Mouse (Mus musculus) cerebellum, postnatal 14 days (tissue): ENCODE results near the gene Grik1.

Experiments
- DNase-seq, 2 experiments: peaks; one replicate each; pipeline ENCODE4 v3.0.0; 2021; ENCODE audit warnings: mixed read lengths in 2 of 2

The Grik1 gene

DNA sequence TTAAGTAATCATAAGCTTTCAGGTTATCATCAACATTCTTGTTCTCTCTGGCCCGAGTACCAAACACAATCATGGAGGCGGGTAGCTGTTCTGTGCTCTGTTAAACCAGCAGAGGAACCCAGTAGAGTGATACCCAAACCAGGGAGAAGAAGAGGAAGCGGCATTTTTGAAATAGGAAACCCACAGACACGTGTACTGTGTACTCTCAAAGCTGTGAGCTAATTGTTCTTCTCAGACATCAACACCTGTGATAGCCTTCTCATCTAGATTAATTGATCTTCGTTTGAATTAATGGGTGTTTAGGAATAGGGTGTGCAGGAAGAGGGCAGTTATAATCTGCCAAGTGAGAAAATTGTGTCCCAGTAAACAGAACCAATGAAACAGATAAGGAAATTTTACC lies 333.9 kb downstream of the Grik1 start:
- DNase-seq, result no peak

DNA sequence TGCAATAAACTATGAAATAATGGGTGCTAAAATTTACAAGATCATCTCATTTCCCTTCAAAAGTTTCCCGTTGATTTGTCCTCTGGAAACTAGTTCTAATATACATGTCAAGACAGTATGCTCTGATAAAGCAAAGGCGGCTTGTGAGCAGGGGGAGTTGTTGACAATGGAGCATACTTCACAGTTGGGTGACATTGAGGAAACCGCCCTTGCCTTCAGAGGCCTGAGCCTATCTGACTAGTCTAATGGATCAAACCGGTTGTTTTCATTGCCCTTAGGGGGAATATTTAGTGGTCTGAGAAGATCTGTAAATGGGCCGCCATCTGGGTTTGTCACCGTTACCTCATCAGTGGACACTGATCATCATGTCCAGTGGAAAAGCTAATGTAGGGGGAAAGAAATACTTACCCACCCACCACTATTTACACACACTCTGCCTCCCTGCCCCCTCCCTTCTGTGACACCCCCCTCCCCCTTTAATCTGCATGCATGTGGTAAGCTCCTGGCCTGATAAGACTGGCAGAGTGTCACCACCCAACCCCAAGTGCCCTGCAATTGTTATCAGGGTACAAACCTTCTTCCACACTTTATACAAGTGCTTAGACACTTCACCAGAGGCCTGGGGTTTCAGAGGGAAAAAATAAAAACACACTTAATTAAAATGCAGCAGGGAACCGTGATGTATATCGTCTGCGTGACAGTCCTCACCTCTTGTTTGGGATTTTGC lies 335.2 kb downstream of the Grik1 start:
- DNase-seq, result no peak

DNA sequence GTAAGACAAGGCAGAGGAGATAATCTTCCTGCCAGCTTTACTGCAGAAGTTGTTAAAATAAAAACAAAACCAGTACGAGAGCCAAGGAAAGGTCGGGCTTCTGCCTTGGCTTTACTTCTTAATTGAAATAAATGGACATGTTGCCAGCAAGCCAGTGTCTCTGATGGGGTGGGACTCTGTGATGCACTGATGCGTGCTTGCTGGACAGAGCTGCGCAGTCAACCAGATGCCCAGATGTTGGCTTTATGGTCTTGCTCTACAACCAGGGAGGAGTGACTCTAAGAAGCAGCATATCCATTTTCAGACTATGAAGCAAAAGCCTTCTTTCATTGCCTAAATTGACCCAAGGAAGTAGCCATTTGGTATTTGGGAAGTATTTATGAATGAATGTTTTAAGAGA lies 336.9 kb downstream of the Grik1 start:
- no peak for DNase-seq

DNA sequence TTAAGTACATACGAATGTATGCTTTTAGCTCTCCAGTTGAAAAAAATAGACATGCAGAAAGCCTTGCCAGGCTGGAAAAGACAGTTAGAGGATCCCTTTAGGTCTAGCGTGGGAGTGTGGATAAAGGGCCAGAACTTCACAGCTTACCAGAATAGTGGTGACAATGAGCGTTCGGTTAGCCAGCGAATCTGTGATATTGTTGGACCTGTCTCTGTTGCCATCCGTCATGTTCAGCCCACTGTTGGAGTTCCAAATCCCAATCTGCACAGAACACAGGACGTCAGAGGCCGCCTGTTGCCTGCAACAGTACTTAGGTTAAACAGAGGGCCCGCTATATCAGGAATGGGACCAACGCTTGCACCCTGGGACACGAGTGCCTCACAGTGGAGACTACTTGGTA lies 340.2 kb downstream of the Grik1 start:
- DNase-seq, result no peak

DNA sequence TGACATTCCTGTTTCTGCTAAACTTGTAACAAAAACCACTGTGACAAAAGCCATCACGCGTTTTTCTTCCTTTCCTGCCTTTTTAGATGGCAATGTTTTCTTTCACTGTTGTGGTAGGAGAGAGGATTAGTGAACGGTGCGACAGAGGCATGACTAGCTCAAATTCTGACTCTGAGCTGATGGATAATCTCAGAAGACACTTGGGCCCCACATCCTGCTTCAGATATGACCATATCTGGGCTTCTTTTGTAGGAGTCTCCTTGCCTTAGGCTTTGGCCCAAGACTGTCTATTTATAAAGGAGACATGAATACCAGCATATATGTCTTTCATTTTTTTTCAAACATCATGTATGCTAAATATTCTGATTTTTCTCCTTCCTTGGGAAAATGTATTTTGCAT lies 341.9 kb downstream of the Grik1 start:
- no peak for DNase-seq

DNA sequence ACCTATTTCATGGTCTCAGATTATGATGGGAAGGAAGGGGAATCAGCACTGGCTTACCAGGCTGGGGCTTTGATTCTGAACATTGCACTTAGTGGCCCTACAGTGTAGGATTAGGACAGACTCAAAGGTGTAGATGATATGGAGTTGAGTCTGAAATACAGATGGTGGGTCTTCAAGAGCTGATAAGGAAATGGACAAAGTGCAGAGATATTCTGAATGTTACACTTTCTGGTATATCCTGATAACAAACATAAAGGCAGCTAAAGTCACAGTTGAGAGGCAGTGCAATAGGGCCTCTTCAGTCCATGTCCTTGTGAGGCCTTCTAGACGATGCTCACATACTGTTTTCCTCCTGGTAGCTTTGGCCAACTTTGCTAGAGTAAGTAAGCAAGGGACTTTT lies 345.7 kb downstream of the Grik1 start:
- no peak for DNase-seq

DNA sequence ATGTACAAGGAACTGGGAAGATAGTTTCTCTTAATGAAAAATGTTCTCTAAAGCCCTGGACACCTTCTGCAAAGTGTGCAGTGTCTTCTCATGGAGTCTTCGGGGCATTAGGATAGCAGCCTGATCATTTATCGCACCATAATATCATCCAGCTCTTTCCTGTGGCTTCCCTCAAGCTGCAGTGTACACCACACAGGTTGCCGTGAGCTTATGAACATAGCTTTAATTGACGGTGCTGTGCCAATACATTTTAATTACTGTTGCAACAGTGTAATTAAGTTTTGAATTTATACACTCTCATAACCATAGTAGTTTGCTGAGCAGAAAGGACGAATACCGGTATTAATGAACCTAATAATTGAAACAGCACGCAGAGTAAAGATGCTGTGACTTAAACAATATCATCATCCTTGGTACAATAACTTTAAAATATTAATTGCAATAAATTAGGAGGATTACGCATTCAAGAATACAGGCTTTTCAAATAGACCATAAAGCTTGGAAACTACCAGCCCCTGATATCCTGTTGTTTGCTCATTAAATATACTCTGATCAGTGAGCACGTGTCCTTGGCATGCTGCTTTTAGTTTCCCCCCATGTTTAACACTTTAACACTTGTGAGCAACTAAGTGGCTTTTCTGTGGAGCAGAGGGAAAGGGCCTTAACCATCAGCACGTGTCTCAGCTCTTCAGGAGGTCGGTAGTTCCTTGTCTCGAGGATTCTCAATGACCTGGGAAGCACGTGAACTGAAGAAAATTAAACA lies 347.8 kb downstream of the Grik1 start:
- DNase-seq, result no peak

DNA sequence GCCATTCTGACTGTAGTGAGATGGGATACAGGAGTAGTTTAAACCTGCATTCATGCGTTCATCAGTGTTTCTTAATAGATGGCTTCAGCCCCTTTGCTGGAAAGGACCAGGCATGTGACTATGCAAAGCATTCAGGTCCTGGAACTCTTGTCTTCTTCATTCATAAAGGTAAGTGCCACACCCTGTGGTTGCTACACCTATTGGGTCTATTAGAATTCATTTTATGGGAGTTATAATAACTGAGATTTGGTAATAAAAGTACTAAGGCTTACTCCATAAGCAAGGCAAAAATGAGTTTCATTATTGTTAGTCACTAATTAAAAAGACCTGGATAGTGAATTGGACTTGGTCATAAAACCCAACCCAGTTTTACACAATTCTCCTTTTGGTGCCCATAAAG lies 355.4 kb downstream of the Grik1 start:
- no peak for DNase-seq

DNA sequence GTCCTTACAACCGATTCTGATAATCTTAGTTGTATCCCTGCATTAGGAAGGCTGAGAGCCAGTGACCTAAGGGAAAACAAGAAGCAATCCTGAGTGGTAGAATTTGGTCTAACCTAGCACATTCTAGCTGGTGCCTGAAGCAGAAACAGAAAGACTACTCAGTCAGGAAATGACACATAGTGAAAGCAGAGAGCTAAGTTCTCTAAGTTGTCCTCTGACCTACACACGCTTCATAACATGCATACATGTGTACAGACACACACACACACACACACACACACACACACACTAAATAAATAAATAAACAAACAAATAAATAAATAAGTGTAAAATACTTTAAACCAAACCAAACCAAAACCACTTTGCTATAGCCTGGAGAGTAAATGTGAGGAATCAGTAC lies 358.7 kb downstream of the Grik1 start:
- DNase-seq, result no peak

DNA sequence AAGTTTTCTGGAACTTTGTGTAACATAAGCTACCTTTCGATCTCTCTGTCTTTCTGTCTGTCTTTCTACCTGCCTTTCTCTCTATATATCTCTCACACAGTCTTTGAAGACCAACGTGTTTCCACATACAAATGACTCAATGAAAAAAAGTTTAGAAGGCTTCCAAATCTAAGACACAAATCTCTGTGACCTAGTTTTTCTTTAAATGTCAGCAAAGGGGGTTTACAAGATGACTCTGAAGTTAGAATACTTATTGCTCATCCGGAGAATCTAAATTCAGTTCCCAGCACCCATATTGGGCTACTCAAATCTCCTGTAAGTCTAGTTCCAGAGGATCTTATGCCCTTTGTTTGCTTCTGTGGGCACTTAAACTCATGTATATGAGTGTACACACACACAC lies 359.5 kb downstream of the Grik1 start:
- DNase-seq, result no peak

DNA sequence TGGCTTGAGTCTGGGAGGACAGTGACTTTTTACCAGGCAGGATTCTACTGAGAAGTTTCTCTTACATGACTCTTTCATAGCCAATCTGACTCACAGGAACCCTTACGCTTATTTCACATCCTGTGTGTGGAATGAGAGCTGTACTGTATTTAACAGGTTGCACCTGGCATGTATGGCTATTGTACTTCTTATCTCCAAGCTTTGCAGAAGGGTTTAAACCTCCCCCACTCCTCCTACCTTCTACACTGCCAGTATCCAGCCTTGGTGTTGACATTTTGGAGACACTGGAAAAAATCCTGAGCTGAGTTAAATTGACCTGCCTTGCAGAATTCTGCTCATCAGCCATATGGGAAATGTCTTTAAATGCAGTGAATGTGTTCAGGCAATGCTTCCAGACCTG lies 361.4 kb downstream of the Grik1 start:
- no peak for DNase-seq

DNA sequence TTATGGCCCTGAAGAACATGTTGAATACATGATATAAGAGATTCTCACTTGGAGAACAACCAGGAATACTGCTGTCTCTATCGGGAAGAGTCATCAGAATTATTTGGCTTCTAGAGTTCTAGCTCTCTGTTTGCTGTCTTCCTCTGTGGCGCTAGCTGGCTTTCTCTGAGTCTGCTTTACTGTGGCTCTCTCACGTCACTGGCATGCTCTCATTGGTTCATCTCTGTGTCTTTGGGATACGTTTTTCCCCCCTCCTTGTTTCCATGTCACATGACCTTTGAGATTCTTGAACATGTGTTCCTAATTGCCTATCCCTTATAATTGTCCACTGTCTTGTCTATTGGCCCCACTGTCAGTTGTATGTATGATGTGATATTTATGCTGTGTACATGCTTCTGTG lies 372.2 kb downstream of the Grik1 start:
- DNase-seq, result no peak

DNA sequence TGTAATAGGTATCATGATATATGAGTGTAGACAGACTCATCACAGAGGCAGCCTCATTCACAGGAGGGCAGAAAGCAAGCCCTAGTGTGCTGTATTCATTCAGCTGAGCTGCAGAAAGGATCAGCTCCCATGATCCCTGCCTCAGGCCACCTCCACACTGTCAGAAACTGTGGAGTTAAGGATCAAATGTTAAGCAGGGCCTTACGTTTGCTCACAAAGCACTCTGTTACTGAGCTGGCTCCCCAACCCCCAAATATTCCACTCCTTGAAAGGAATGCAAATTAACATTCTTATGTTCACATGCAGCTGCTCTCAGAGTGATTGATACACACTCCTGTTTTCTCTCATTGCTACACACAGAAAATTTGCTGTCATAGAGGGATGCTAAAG lies 372.9 kb downstream of the Grik1 start:
- no peak for DNase-seq

DNA sequence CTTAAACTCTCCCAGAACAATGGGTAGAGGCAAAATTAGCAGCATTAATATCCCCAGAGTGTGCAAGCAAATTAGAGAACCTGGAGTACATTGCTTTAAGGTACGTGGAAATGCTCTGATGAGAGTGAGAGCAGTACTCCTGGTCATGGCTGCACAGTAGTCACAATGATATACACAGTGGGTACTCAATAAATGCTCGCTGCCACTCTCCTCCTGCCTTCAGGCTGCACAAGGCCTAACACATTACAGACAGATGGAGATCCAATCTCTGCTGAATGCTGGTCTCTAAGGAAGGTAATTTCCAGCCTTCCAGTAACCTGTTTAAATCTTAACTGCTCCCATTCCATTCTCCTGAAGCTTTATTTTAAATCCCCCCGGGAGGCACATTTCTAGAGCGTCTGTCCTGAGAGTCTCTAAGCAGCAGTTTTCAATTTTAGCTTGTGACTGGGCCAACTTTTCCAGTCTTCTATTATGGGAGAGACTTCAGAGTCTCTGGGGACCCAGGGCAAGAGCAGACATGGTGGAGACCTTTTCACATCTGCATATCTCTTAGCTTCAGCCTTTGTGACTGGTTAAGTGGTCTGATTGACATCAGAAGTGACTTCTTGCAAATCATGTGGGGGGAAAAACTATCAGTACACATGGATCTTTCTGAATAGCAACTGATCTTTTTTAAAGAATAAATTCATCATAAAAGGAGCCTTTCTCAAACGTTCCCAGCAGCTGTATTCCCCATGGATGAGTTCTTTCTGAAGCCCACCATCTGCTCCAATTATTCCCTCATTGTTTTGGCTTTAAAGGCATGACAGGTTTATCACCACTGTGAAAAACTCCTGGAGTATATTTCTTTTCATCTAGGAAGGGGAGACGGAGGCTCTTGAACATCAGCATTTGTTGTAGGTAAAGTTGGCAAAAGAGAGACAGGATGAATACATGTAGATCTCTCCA lies 373.6 kb downstream of the Grik1 start:
- no peak for DNase-seq

DNA sequence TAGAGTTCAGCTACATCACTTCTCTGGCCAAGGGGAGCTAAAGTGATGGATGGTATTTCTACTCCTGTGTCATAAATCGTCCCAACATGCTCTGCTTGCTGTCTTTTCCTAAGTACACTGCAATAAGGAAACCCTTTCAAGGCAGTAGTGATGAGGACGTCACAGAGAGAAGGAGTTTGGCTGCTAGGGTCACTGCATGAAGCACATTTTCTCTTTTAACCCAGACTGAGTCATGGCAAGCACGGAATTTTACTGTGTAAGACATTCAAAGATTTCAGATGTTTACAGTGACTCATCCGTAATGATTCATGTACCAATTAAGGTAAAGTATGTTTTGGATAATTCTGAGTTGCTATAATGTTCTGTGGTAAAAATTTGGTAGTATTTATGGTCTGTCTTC lies 374.9 kb downstream of the Grik1 start:
- no peak for DNase-seq

DNA sequence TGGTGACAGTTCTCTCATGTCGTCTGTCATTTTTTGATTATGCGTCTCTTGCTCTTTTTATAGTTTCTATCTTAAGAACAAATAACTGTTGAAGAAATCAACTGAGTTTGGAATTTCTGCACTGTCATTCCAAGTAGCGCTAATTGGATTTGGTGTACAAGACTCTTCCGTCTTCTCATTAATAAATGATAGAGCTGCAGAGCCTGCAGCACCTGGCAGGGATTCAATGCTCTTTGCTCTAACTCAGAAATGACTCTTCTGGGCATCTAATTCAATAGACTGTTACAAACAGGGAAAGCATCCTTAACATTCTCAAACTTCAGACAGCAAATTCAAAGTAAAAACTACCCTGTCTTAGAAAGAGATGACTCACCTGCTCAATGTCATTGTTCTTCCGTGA lies 376.3 kb downstream of the Grik1 start:
- no peak for DNase-seq

DNA sequence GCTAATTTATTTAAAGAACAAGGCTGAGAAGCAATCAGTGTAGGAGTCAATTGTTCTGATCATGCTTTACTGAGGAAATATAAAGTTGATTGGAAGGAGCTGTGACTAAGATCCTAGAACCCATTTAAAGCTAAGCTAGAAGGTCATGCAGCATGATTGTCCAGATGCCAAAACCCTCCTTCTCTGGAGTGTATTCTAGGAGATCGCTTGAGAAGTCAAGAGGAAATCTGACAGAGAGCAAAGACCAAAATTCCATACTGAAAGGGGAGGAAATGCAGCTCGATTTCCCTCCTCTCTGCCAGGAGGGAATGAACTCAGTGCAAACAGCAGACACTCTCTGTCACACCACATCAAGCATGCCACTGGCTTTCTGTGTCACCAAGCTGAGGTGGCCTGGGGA lies 378.9 kb downstream of the Grik1 start:
- no peak for DNase-seq

DNA sequence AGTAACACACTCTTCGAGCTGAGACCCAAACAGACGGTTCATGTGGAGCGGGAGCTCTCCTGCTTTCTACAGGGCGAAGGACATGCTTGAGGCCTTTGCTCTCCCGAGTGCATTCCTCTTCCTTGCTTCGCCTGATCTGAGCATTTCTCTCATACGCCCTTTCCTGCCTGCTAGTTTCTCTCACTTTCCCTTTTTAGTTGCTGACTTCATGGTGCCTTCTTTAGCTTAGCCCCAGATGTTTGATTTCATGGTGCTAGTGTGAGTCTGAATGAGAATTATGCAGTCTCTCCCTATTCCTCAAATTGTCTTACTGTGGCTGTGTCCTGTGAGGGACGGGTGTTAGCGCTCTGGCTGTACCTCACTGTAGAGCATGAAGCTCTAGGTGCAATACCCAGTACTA lies 388.0 kb downstream of the Grik1 start:
- no peak for DNase-seq

DNA sequence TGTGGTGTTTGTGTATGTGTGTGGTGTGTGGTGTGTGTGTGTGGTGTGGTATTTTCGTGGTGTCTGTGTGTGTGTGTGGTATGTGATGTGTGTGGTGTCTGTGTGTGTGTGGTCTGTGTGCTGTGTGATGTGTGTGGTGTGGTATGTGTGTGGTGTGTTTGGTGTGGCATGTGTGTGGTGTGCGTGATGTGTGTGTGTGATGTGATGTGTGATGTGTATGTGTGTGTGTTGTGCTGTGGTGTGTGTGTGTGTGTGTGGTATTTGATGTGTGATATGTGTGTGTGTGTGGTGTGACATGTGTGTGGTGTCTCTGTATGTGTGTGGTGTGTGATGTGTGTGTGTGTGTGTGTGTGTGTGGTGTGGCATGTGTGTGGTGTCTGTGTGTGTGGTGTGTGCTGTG lies 388.9 kb downstream of the Grik1 start:
- no peak for DNase-seq

DNA sequence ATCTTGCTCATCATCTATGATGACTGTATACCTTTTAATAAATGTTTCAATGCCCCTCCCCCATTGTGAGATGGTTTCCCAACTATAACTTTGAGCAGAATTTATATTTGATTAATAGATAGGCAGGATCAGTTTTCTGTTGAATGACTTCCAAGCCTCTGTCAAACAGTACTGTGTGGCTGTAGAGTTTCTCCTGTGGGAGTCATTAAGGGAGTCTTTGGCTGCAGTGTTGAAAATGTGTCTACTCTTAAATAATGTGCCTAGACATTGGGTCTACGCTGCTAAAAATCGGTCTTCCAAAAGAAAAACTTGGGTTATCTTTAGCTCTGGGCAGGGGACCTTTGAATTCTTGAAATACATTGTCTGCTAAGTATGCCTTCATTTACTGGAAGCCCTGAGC lies 414.1 kb downstream of the Grik1 start:
- no peak for DNase-seq

DNA sequence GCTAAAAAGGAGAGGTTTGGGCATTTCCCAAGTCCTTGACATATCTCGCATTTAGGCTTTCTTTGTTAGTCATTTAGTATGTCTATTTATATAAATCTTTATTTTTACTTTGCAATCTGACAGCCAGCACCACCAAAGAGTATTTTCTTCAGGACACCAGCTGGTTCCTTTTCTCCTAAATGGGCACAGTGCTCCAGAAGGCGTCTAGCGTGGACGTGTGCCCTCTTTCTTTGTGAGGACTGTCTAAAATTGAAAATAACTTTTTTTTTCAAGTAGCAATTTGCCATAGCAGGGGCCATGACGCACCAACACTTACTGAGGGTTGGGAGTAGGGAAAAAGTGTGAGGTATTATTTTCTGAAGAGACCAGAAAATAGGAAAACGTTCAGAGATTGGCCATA lies 425.5 kb downstream of the Grik1 start:
- DNase-seq, result no peak

DNA sequence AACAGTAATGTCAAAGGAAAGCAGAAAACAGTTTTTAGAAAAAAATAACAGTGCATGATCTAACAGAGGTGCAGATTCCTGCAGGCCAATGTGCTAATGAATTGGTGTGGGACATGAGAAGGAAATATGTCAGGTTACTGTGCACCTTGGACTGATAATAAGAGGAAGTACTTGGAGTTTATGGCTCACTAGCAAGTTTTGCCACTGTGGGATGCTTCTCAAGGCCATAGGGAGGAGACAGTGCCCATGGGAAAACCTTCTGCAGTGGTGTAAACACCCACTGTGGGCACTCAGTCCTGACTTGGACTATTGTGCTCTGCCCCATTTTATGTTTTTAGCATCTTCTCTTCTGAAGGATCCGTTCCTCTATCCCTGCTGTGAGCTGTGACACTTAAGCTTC lies 428.3 kb downstream of the Grik1 start:
- DNase-seq, result no peak

DNA sequence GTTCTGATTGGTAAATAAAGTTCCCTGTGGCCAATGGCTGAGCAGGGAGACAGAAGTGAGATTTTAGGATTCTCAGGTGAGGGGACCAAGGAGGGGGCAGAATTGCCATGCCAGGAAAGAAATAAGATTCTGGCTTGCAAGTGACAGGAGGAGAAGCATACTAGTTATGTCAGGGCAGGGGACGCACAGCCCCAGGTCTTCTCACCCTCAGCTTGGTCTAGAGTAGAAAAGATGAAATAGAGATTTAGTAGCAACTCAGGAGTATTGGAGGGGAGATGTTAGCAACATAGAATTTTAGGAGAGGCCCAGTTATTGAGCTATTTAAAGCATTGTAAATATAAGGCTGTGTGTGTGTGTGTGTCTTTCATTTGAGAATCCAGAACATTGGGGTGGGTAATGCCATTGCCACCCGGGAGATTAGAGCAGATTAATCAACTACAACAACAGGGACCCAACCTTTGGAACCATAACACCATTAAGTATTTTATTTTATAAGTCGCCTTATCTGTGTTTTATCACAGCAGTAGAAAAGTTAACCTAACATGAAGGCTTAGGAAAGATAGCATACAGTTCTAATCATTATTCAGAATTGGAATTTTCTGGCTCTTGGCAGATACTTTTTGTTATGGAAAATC lies 436.5 kb downstream of the Grik1 start:
- DNase-seq, result no peak
